Mouse (Mus musculus) stomach, postnatal 0 days (tissue): ENCODE measurements at regions not wholly inside any gene's neighbourhood (a gene's known extent, or its start where the extent isn't known, plus 50 kb on each side); places are given as distances from the start of the nearest gene placed in this dataset.

ENCODE experiments used
- CTCF ChIP-seq: IDR thresholded peaks from 2 replicates; pipeline ENCODE4 v1.5.1; 2016; ENCODE audit warnings: antibody characterized with exemption, low read depth, mild to moderate bottlenecking, moderate library complexity
- EP300 ChIP-seq: optimal IDR thresholded peaks from 2 replicates; pipeline ENCODE3; 2016; ENCODE audit warnings: antibody characterized with exemption

DNA sequence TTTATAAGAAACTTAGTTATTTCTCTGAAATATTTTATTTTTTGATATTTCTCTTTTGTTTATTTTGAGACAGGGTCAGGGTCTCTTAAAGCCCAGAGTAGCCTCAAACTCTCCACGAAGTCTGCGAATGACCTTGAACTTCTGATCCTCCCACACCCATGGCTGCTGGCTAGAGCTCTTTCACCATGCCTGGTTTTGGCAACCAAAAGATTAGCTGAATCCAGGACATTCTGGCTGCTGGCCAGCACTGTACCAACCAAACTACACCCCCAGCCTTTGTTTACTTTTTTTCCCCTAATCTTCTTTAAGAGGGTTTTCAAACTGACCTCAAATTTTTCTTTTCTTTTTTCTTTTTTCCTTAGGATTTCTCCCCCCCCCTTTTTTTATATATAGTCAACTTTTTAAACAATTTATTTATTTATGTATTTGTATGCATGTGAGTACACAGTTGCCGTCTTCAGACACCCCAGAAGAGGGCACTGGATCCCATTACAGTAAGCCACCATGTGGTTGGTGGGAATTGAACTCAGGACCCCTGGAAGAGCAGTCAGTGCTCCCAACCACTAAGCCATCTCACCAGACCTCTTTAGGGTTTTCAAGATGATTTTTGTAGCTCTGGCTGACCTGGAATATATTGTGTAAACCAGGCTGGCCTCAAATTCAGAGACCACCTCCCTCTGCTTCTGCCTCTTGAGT lies 63.4 kb upstream of the Jade1 start:
- TF ChIP-seq CTCF, result peak; percentile 26
- TF ChIP-seq EP300, result no peak
